Mouse (Mus musculus) lung, postnatal 4 days (tissue): Measurements from ENCODE around the gene Myo10.

Source experiments
- DNase-seq, 2 experiments: peaks; one replicate each; pipeline ENCODE4 v3.0.0; 2021

Myo10 gene

GRCm38 (mm10) chr15:25859469-25859868 is 237.1 kb downstream of the Myo10 start:
- DNase-seq, result no peak

GRCm38 (mm10) chr15:25861900-25862299 is 239.6 kb downstream of the Myo10 start:
- DNase-seq, result no peak
